In the genomic region with DNA sequence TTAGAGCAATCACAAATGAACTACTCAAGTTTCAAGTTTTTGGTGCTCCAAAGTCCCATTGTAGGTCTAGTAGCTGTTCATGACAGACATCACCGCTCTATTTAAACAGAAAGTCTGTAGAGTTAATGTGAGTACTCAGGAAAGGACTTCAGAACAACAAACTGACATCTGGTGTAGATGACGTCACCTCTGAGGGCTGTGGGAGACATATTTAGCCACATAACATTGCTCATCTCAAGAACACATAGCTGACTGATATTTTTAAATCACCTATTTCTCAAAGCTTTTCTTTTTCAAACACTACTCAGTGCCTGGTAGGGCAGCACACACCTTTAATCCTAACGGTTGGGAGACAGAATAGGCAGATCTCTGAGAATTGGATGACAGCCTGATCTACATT, we compare ENCODE assay signal across 10 mouse cellular contexts.
"Had no signal": no experiment of that assay in that cellular context is flagged by ENCODE, and none has a peak within 500 bp of the region (broad histone marks: within the 10 kb centered on the region; RNA-seq: fewer than 3 reads in every experiment).

No protein-coding gene starts in this region.

- DNase-seq: kidney, adult 11 months; kidney, adult 9 months; kidney, postnatal 4 days; lung, adult 2 months; lung, postnatal 36 days; spleen, adult 18-20 months; thymus, adult 2 months; thymus, postnatal 25 days had no signal

- ATAC-seq: lung, postnatal 0 days; midbrain, embryonic 13.5 days had no signal
